Mouse (Mus musculus) CD4-positive, CD25-positive, alpha-beta regulatory T cell, adult 4 months (primary cell): ENCODE measurements around the gene Phlda1. TPM values are rescaled to one million over a fixed set of nuclear protein-coding genes. Genes with fewer than 3 reads are reported as not detected.
"Not testable (repeated sequence)": the region's sequence is repeated elsewhere in the genome, so short reads cannot be mapped to it uniquely, and the experiment has no call there.

Experiments used
- ATAC-seq: one replicate; pipeline ENCODE4 v1.8.0; 2017
- polyA plus RNA-seq, 2 experiments: library from polyadenylated mRNA; unstranded; fragments of 100-300 nt; shearing (Covaris generic); gene quantifications; one replicate each; pipeline ENCODE4 v1.2.1; 2017

Phlda1 gene
- polyA plus RNA-seq, result 1 to 10 TPM; 5.8 to 9.9 TPM

DNA sequence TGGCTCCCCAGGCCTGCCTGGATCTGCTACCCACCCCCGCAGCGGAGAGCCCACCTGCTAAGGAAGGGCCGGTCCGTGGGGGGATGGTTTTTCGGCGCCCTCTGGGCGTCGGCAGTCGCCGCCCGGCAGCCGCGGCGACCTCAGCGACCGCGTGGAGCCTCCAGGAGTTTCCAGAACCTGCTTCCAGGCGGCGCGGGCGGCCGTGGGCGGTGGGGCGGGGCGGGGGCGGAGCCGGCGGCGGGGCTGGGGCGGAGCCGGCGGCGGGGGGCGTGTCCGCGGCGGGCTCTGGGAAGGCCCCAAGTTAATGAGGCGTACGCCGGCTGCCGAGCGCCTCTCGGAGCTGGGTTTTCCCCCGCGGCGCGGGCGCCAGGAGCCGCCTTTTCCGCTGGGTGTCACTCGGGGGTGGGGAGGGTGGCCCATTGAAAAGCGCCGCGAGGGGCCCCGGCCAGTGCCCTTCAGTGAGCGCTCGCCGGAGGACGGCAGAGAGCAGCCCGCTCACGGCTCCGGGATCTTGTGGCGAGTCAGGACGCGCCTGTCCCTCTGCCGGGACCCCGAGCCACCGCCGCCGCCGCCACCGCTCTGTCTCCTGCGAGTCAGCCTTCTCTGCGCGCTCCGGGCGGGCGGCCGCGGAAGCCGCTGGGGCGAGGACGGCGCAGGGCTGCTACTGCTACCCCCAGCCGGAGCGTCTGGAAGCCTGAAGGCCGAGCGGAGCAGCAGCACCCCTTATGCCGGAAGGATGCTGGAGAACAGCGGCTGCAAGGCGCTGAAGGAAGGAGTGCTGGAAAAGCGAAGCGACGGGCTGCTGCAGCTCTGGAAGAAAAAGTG is at the start of gene Phlda1:
Phlda1 (plus strand) TSS at position 186 of the 825 bp plus-strand sequence.
- ATAC-seq, result peak; percentile 86

DNA sequence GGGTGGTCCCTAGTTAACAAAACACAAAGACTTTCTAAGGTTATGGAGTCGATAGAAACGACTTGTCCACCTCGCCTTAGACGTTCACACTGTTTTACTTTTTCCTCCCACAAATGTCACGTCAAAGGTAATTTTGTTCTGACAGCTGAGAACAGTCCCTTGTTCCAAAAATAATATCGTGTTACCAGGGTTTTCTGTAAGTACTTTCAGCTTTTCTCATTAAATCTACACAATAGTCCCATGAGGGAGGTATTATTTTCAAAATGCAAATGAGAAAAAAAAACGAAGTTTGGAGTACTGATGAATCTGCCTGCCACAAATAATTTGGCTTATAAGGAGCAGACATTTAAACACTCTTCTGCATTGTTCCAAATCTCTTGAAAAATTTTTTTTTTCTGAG is 48.0 kb upstream of the Phlda1 start:
- ATAC-seq, result no peak

DNA sequence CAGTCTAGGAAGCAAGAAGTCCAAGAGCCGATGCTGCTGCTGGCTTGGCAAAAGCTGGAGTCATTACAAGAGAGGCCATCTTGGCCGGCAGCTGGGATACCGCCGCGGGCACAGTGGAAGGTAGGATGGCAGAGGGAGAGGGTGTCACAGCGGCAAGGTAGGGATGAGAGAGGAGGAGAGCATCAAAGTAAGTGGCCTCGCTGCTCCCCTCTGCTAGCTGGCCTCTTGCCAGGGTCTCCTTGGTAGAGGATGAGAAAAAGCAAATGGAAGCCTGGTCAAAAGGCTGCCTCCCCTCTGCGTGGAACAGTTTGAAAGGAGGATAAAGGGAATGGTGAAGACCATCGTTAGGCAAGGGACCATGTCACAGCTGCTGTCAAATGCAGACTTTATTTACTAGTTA is 47.0 kb upstream of the Phlda1 start:
- ATAC-seq, result no peak

DNA sequence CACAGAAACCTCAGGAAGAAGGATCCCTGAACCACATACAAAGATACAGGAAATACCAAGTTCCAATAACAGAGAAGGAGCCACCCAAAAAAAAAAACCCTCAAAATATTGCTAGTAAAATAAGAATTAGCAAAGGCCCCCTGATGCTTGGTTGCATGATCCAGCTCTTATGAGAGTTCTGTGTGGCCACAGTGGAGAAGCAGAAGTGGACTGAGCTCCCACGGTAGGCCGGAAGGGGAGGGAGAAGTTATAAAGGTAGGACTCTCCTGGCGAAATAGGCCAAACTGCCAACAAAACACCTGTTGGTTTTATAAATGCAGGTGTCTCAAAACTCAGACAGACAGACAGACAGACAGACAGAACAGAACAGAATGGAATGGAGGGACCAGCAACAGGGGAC is 46.2 kb upstream of the Phlda1 start:
- no peak for ATAC-seq

DNA sequence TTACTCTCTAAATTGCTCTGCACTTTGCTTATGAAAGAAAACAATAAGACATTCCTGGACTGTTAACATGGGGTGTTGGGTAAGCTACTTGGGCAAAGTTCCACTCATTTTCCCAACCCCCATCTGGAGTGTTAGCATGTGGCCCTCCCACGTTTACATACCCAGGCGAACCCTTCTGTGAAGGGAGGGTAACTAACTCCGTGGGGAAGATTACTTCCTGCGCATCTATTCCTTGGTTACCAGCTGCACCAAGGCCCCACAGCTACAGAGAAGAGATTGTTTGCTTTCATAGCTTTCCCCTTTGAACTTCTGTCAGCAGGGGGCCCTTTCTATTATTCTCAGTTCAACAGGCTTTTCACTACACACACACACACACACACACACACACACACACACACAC is 45.7 kb upstream of the Phlda1 start:
- no peak for ATAC-seq

DNA sequence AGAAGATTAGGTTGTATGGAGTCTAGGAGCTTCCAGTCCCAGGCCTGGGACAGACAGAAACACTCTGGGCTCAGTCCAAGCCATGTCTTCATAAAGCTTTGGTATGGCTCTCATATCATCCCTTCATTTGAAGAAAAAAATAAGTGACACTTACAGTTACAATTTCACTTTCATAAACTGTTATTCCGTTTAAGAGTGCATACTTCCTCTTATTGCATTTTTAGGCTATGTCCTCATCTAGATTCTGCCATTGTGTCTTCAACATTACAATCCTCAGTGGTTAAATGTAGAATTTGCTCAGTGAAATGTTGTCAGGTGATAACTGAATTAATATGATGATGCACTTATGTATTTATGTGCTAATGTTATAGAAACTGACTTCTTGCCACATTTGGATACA is 41.3 kb upstream of the Phlda1 start:
- no peak for ATAC-seq

DNA sequence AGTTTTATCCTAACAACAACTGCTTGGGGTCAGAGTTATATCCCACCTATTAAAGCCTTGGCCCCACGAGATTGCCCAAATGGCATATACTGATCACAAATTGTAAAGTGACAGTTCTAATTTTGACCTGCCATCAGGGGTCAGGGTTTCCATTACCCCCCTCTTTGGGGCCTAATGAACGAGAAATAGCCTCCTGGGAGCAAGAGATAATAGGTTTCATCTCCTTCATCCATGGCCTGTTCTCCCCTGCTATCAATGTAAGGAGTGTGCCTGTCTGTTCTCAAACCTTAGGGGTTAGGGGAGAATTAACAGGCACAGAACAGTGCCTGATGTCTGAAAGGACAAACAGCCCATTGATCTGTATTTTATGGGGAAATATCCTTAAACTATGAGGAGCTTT is 40.7 kb upstream of the Phlda1 start:
- ATAC-seq, result no peak

DNA sequence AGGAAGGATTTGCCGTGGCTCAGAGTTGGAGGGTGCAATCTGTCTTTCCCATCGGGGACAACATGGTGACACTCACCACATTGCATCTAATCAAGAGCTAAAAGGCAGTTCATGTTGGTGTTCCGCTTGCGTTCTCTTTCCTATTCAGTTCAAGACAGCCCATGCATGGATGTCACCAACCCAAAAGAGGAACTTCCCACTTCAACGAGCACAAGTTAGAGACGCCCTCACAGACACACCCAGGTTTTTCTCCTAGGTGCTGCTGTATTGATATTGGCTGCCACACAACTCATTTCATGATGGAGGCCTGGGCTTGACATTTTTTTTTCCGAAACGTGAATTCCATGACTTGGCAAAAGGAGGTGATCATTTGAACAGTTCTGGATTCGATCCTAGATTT is 34.9 kb upstream of the Phlda1 start:
- no peak for ATAC-seq

DNA sequence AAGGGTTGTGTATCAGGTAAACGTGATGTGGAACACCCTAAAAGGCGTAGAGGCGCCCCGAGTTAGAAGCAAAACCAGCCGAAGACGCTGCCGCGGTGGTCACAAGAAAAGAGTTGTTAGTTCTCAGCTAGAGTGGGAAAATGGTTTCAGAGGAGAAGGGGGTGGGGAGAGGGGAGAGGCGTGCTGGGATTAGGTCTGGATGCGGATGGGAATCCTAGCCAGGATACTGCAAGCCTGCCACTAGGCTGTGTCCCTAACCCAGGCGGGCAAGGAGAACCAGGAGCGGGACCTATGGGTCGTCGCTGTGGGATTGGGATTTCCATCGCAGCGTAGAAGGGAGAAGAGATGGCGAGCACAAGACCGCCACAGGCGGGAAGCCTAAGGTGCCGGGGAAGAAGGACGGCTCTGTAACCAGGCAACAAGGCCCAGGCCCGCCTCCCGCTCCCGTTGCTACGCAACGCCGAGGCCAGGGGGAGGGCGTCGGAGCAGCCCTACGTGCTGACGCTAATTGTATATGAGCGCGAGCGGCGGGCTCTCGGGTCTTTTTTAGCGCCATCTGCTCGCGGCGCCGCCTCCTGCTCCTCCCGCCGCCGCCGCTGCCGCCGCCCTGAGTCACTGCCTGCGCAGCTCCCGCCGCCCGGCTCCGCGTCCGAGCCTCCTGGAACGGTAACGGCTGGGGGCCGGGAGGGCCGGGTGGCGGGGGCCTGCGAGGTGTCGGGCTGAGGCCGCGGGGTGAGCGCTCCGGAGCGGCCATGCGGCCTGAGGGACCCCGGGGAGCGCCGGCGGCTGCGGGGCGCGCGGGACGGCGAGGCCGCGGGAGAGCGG is 33.2 kb upstream of the Phlda1 start, which contains the start of gene Nap1l1:
Nap1l1 (plus strand) TSS at position 538 of the 825 bp plus-strand sequence.
- peak; percentile 98 for ATAC-seq

DNA sequence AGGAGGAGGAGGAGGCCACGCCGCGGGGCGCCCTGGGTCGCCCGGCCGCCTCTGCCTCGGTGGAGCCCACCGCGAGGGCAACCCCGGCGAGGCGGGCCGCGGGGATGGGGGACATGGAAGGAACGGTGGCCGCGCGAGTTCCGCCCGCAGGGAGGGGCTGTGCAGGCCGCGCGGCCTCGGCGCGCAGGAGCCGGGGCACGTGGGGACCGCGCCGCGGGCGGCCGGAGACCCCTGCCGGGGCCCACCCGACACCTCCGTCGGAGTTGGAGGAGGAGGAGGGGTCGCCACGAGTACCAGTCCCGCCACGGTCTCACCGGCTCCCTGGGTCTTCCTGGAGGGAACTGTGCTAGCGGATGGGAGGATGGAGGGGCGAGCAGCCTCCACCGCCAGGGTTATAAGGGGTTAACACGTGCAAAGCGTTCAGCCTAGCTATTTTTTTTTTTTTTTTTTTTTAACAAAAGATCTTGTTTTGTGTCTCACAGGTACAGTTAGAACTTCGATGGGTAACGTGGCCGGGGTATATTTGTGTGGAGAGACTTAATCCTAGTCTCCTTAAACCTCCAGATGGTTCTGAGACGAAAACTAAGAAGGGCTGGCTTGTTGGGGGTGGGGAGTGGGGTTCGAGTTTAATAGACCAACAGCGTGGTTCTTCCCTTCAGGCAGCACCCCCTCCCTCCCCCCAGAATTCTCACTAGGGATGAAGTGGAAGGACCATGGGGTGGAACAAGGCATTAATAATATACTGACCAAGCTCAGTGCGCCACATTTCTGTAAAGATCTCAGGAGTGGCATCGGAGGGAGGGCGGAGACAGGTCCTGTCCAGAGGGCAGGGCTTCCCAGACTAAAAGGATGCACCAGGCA is 32.3 kb upstream of the Phlda1 start:
- peak; percentile 48 for ATAC-seq

DNA sequence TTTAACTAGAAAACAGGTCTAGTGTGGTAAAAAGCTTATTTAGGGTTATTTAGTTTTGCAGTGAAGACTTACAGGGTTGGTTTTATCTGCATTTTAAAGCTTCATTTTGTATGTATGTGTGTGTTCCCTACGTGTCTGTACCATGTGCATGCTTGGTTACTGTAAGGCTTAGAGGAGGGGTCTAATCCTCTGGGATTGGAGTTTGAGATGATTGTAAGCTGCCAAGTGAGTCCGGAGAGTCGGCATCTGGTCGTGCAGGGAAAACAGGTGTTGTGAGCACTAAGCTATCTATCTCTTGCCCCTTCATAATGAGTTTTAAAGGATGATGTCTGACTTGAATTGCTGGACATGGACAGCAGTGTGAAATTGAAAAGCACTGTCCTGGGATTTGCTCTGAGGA is 29.8 kb upstream of the Phlda1 start:
- no peak for ATAC-seq

DNA sequence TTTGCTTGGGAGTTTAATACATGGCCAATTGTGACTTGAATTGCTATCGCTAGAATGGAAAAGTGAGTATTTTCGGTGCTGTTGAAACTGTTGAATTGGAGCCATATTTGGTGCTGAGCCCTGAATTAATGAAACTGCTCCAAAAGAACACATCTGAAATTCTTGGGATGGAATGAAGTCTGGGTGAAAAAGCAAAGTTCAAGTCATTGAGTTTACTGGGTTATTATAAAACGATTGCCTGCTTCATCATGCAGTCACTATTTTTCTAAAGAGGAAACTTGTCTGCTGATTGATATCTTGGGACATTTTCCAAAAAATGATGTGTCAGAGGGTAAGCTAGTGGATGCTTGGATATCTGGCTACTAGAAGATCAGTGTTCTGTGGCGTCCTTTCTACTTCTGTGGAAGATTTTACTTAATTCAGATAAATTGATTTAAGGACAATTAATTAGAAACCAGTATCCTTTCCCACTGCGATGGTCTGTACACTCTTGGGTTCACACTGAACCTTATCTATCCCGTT is 29.0 kb upstream of the Phlda1 start:
- ATAC-seq, result no peak

DNA sequence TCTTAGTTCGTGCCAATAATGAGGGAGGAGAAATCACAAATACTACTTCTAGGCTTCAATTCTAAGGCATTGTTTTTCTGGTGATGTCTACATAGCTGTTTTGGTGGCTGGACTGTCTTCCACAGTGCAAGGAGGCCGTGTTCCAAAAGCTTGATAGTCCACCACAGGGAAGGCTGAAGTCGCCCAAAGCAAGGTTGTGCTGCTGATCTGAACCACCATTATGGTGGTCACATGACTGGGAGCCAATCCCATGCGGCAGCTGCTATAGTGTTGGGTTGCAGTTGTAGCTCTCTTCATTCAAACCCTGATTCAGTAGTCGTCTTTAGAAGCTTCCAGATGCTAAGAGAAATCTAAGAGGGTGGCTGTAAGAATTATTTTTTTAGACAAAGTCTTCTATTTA is 26.5 kb upstream of the Phlda1 start:
- ATAC-seq, result no peak

DNA sequence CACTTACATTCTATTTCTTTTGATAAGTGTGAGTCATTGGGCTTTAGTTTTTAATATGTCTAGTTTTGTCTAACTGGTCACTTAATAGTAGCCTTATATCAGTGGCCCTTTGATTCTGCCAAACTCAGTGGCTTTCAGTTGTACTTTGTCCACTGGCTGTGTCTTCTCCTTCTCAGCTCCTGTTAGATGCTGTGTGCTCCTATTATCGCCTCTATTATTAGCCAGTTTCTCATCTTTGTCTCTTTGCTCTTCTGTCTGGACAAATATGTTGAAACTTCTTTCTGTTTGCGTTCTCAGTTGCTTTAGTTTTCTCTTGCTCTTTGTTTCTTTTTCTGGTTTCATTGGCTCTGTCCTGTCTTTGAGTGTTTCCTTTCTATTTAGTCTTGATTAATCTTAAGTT is 23.4 kb upstream of the Phlda1 start:
- ATAC-seq, result no peak

DNA sequence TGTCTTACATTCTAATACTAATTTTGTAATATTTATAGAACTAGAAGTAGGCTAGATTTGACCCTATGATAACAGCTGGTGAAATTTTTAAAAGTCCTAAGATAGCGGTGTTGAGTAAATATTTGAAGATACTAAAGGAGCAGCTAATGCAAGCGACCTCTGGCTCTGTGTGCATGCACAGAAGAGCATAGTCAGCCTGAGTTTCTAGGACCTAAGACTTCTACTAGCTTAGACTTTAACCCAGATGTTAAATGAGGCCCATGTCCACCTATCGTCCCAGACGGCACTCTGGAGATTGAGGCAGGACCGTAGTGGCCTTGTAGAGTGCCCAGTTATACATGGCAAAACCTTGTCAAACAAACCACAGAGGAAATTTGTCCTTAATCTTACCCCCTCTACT is 22.0 kb upstream of the Phlda1 start:
- no peak for ATAC-seq

DNA sequence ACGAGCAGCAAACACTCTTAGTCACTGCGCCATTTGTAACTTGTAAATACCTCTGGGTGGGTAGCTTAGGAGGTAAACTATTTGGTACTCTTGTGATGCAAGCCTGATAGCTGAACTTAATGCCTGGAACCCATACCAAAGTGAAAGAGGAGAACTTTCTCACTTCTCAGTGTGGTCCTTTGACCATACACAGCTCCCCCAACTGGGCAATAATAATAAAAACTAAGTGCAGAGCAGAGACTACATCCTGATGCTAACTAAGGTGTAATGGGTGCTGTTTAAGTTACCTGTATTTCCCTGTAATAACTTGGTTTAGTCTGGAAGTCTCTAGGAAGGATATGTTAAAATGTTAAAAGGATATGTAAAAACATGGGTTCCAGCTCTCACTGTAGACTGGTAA is 17.3 kb upstream of the Phlda1 start:
- ATAC-seq, result peak; percentile 39

DNA sequence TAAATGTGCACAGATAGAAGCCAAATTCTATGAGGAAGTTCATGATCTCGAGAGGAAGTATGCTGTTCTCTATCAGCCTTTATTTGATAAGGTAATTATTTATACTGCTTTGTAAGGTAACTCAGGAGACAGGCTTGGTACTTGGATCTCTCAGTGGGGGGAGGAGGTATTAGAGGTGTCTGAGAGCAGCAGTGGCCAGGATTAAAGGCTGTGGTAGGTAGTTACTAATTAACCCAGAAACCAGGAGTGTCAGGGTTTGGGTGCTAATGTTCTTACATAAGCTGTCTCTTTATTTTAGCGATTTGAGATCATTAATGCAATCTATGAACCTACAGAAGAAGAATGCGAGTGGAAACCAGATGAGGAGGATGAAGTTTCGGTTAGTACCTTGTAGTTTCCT is 16.0 kb upstream of the Phlda1 start:
- ATAC-seq, result not testable (repeated sequence)

DNA sequence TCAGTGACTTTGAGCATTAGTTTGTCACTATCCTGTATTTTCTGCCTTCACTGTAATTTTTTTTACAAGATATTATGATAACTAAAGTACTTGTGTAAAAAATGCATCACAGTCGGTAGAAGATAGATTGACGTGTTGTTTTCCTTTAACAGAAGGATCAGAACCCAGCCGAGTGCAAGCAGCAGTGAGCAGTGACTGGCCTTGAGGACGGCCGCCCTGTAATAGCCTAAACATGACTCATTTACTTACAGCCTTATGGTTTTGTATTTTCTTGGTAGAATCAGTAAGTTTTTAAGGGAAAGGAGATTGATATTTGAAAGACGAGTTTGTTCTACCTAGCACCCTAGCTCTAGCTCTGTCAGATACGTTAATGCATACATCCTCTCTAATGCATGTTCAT is 10.2 kb upstream of the Phlda1 start:
- no peak for ATAC-seq

DNA sequence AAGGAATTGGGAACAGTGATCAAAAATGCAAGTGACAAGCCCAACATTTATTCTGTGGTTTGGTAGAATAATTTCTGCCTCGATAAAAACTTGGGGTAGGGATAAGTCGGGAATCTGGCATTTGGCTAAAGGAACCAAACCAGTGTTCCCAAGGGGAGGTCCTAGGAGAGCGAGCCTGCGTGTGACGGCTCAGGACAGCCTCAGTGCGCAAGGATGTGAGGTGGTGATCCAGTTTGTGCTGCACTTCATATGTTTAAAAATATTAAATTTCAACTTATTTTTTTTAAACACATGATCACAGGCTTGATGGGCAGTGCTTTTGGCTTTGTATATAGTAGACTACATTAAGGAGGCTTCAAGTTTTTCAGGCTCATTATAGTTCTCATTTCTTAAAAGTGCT is 6.2 kb upstream of the Phlda1 start:
- no peak for ATAC-seq

DNA sequence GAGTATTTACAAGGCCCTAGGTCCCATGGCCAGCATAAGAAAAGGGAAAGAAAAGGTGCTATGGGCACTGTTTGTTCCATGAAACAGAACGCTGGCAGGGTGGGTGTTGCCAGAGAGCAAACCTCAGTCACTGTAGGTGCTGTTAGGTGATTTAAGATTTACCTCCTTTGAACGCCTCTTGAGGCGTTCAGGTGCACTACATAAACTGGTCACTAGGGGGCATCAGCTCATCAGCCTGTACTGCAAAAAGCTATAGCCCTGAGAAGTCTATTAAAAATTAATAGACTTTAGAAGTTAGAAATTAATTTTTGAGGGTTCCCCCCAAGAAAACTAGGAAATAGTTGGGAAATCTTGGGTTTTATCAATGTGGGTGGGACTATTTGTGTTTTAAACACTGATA is 3.0 kb upstream of the Phlda1 start:
- ATAC-seq, result peak; percentile 29

DNA sequence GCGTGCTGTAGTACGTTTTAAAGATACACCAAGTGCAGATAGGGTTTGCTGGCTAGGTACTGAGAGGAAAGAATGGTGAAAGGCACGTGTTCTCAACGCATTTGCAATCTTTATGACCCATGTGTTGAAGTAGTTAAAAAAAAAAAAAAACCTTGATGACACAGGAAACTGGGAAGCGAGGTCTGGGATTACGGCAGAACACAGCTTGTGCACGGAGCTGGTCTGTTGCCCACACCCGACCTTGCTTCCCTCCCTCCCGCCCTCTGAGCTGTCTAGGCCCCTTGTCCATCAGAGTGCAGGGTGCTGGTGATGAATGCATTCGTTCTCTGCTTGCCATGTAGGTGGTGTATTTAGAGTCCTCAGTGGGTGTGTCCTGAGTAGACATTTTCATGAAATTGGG is 2.4 kb upstream of the Phlda1 start:
- ATAC-seq, result no peak

DNA sequence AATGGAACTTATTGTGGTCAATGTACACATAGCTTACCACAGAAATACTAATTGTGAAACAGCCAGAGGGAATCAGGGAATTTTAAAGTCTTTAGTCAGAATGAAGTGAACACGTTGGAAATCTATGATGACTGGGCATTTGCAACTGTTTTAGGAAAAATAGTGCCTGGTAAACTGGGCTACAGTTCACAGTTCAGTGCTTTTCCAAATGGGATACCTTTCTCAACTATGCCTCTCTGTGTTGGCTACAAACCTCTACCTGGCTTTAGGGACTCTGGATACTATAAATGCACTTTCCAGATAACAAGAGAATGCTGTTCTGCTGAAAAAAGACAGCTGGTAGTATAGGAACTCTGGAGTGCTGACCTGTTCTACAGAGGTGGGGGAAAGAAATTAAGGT is 1.5 kb upstream of the Phlda1 start:
- ATAC-seq, result no peak

DNA sequence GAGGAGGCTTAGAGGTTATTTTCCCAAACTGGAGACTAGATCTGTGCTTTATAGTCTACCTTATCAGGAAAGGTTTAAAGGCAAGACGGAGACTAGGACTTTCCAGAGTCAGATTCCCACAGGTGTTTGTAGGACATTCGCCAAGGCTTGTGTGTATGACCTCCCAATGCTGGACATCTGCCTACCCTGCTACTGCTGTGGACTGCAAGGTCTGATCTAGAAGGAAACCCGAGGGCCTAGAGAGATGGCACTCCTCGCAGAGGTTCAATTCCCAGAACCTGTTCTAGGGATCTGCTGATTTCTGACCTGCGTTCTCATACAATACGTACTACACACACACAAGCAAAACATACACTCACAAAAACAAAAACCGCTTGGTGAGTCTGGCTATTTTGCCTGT is 680 bp upstream of the Phlda1 start:
- no peak for ATAC-seq
